Mouse (Mus musculus) layer of hippocampus, adult 11-12 months (tissue): ENCODE data around the gene Mnt.
A peak's percentile ranks its signal among the peaks of the same experiment; 100 is the strongest.
"Not testable (repeated sequence)": the region's sequence is repeated elsewhere in the genome, so short reads cannot be mapped to it uniquely, and the experiment has no call there.

Experiments used
- DNase-seq: peaks from one replicate; pipeline ENCODE4 v3.0.0; 2022; ENCODE audit warnings: low spot score

Mnt gene

DNA sequence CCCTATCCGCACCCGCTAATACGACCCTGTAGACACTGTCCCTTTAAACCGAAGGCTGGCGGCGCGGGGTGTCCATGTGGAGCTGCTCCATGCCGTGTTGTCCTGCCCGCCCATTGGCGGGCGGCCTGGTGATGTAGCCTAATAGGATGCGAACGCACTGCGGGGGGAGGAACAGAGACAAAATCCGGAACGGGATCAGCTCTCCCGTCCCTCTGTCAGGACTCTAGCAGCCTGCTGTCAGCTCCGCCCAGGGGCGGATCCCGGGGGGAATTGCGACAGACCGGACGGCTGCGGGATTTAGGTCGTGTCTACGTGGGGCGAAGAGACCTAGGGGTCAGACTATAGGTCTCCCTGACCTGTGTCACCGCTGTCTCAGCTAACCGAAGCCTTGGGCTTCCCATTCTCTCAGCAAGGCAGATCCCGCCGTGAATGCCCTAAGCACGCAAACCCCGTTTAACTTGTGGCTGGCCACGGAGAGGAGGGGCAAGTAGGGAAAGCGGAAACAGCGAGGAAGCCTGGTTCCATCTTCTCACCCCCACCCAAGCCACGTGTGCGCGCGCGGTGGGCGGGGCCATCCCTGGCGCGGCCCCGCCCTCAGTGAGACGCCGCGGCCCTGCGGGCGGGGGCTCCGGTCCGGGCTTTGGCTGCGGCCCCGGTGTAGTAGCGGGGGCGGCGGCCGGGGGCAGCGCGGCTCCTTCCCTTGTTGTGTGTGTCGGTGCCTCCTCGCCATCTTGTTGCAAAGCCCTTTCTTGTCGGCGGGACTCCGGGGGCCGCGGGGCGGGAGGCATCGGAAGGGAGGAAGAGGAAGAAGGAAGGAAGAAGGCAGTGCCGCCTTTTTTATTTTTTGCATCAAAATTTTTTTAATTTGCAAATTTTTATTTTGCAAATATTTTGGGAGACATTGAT is at the start of gene Mnt:
Gene Mnt, plus strand, starts transcription at position 665 of the 906 bp plus-strand sequence.
- DNase-seq = peak; percentile 99

- no peak for DNase-seq
Observed at GRCm38 (mm10) chr11:74792874-74793273, 37.8 kb upstream of the Mnt start.

GRCm38 (mm10) chr11:74800658-74801057 is 30.1 kb upstream of the Mnt start:
- DNase-seq = no peak

GRCm38 (mm10) chr11:74804081-74804627 is 26.6 kb upstream of the Mnt start:
- no peak for DNase-seq

DNA sequence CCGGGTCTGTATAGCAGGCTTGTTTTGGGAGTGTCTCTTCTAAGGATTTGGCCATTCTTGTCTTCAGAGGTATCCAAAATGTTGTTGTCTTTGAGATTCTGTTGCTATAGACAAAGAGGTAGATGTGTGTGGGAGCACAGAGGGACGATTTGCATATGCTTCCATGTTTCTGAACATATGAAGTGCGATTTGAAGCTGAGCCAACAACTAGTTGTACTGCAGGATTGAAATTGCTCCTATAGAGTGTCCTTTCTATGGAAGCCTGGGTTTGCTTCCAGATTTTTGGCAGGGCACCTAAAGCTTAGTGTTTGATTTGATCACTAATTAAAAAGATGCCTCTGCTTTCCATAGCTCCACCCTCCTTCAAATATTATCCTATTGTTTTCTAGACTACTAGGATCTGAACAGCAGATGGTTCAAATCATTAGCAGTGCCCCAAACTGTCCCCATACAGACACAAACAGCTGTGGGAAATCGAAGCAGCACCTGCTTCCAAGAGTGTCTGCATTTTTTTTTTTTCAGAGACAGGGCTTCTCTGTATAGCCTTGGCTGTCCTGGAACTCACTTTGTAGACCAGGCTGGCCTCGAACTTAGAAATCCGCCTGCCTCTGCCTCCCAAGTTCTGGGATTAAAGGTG is 23.4 kb upstream of the Mnt start:
- DNase-seq = no peak

DNA sequence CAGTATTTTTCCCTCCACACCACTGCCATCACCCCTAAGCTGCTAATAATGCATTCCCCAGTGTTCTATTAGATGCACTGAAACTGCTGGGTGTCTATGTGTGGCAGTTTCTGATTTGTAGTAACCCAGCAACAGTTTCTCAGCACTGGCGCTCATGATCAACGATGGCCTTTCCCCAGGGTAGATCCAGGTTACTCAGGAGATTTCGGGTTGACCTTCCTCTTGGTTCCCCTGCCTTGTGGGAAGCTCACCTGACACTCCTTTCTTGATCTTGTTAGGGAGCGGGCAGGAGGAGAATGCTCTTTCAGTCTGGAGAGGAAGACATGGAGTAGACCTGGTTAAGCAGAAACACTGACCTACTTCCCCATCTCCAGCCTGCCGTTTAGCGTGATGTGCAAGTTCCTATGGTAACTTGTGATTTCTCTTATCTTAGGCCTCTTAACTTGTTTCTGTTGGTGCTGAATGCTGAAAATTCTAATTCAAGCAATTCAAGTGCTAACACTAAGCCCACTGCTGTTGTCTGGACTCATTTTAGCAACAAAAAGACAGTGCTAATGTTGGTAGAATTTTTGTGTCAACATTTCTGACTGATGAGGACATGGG is 22.4 kb upstream of the Mnt start:
- DNase-seq = no peak

DNA sequence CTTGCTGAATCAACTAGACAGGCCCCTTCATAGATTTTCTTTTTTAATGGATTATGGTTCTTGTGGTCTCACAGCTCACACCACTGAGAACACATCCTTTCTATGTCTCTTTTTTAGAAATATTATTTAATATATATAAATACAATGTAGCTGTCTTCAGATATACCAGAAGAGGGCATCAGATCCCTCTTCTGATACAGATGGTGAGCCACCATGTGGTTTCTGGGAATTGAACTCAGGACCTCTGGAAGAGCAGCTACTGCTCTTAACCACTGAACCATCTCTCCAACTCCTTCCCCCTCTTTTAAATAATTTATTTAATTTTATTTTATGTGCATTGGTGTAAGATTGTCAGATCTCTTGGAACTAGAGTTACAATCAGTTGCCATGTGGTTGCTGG is 20.6 kb upstream of the Mnt start:
- no peak for DNase-seq

DNA sequence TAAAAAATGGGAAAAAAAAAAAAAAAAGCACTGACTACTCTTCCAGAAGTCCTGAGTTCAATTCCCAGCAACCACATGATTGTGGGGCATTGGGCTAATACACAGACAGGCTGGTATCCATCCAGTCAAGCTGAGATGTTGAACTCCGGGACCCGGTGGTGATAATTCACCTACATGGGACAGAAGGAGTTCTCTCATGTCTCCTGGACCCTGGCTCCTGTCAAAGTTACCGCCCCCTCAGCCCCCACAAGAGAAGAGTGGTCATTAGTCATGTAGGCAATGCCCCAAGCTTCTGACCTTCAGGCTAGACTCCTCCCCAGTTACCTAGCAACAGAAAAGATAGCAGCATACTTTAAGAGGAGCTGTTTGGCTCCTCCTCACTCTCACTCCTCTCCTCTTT is 19.7 kb upstream of the Mnt start:
- DNase-seq = not testable (repeated sequence)

- DNase-seq = no peak
Observed at GRCm38 (mm10) chr11:74811538-74811937, 19.2 kb upstream of the Mnt start.

DNA sequence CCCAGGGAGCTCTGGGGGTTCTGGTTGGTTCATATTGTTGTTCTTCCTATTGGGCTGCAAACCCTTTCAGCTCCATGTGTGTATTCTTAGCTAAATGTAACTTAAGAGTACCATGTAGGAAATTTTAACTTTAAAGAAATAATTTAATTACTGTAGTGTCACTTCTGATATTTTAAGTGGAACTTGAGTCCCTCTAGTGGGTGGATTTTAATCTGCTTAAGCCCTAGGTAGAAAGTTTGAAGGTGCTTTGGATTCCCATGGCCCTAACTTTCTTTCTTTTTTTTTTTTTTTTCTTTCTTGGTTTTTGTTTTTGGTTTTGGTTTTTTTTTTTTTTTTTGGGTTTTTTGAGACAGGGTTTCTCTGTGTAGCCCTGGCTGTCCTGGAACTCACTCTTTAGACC is 14.9 kb upstream of the Mnt start:
- DNase-seq = no peak

- no peak for DNase-seq
Observed at GRCm38 (mm10) chr11:74820921-74821320, 9.8 kb upstream of the Mnt start.

DNA sequence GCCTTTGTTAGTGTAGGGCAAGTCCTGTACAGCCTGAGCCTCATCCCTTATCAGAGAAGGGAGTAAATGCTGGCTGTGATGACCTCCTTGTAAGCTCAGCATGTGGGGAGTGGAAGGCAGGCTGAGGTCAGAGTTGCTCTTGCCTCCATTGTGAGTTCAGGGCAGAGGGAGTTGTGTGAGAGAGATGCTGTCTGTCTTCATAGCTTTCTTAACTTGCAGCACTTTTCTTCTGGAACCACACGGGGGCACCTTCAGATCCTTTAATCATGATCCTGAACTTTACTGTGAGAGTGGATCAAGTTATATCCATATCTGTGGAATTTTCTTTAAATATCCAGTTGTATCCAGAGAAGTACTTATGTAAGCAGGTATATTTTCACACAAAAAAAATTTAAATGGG is 9.3 kb upstream of the Mnt start:
- no peak for DNase-seq

DNA sequence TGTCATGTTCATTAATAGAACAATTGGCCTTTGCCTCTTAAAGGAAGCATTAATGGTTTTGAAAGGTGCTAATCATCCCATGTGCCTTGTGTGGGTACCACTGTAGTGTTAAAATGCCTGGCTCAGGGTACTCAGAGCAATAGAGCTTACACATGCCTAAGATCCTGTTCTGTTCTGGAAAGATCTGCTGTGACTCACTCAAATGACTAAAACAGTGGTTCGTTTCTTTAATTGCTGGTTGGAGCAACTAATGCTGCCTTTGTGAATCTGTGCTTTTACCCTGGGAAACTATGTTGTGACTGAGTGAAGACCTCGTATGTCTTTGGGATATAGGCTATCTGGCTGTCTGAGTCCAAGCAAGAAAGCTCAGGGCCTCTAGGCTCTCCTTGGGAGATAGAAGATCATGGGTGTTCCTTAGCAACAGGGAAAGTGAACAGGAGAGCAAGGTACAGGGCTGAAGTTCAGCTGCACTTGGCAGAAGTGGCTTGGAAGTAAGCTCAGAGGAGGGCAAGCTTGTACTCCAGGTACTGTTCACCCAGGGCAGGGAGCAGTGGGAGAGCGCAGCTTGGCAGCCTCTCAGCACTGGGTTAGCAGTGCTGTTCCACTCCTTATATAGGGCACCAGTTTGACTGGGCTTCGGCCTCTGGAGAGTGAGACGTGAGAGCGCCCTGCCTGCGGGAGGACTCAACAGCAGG is 7.8 kb upstream of the Mnt start:
- DNase-seq = no peak

- no peak for DNase-seq
Observed at GRCm38 (mm10) chr11:74826151-74826550, 4.6 kb upstream of the Mnt start.

GRCm38 (mm10) chr11:74826702-74827101 is 4.0 kb upstream of the Mnt start:
- no peak for DNase-seq

- DNase-seq = no peak
Observed at GRCm38 (mm10) chr11:74827791-74828403, 2.8 kb upstream of the Mnt start.

DNA sequence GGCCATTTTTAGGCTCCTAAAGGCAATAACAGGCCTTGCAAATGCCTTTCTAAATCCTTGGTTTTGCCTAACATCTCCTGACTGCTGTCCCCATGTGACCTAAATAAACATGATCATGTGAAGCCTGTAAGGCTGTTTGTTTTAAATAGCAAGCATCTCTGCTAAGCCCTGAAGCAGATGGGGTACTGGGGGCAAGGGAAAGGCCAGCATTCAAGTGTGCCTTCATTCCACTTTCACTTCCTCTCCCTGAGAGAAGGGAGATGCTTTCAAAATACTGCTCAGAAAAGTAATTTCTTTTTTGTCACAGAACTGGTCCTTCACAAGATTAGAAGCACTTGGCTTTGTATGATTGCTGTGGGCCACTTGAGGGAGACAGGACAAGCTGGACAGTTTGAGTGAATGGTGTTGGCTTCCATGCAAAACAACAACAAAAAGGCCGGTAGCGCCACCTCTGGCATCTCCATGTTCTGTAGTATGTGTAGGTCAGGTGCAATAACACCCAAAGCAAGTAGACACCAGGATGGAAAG is 2.3 kb upstream of the Mnt start:
- DNase-seq = peak; percentile 32

DNA sequence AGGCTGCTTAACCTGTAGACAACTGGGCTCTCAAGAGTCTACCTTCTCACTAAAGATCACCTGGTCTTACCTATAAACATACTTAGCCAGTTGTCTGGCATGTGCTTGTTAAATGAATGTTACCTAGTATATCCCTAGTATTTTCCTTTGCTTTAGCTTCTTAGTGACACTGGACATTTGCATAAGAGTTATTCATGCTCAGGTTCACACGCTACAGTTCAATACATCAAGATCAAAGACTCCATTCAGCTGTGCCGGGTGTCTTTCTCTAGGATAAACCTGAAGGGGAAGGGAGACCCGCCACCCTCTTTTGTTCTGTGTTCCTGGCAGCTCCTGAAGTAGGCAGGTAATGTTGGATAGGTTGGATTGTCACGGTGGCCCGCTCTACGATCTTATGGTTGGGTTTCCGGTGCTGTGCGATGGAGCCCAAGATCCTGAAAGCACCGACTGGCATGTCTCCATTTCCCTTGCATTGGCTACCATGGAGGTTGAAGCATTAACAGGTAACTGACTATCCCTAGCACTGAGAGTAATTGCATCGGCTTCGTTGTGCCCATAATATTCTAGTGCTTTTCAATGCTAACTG is 1.7 kb upstream of the Mnt start:
- DNase-seq = peak; percentile 11

- peak; percentile 80 for DNase-seq
Observed at GRCm38 (mm10) chr11:74829812-74830211, 908 bp upstream of the Mnt start.

GRCm38 (mm10) chr11:74831191-74831605 is 478 bp downstream of the Mnt start:
- DNase-seq = peak; percentile 61
